Mouse (Mus musculus) embryonic fibroblast, embryonic 13.5 days (primary cell): ENCODE results near the gene Syt13.

Source experiments
- CTCF ChIP-seq: IDR thresholded peaks from 2 replicates; pipeline ENCODE4 v1.5.1; 2011; ENCODE audit warnings: mild to moderate bottlenecking, control low read depth, low read length, moderate library complexity, borderline replicate concordance; ENCODE audit not compliant: insufficient read depth
- POLR2A ChIP-seq: IDR thresholded peaks from 2 replicates; pipeline ENCODE4 v1.6.1; 2011; ENCODE audit warnings: low read depth, mild to moderate bottlenecking, control low read depth, low read length, moderate library complexity

DNA sequence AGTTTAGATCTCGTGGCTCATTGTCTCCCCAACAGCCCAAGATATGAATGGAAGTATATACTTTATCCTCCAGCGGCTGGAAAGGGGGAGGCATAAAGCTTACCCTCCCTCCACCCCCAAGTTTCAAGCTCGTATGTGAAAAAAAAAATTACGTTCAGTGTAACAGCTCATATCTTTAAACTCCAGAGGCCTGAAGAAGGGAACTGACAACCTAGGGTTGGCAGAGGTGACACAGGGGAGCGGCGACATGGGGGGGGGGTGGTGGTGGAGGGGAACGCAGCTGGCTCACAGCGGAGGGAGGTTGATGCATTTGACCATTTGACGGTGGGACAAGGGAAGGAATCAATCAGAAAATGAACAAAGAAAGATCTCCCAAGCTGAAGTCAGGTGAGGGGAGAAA is 56.2 kb downstream of the Syt13 start:
- TF ChIP-seq POLR2A (no peak), CTCF (no peak)
